Mouse (Mus musculus) heart, postnatal 0 days (tissue): ENCODE measurements around the gene Nrp1.

Experiments
- CTCF ChIP-seq: IDR thresholded peaks from 2 replicates; pipeline ENCODE4 v1.5.1; 2016; ENCODE audit warnings: antibody characterized with exemption, control low read depth, low read depth
- EP300 ChIP-seq: IDR thresholded peaks from 2 replicates; pipeline ENCODE4 v1.6.1; 2016; ENCODE audit warnings: antibody characterized with exemption, low read depth

- TF ChIP-seq CTCF (no peak), EP300 (no peak)
These were observed 7.2 kb upstream of the Nrp1 start for GRCm38 (mm10) chr8:128351211-128351610.
